Comparison of ENCODE assay signal across 25 mouse cellular contexts in the genomic region with DNA sequence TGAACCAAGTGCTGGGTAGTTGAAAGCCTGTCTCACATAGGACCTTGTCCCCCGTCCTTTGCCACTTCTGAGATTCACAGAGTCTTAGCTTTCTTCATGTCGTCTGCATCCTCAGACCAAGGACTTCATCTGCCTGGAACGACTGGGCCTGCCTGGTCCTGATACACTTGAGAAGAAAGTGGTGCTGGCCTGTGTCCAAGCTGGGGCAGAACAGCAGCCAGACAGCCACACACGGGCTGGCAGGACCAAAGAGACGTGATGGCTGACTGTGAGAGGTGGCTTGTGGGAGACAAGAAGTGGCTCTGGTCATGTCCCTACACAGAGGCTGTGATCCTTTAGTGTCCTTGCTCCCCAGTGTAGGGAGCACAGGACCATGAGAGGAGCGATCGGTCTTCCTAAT. TPM values are rescaled to one million over a fixed set of nuclear protein-coding genes. Genes with fewer than 3 reads are reported as not detected.
"Had no signal": no experiment of that assay in that cellular context is flagged by ENCODE, and none has a peak within 500 bp of the region (broad histone marks: within the 10 kb centered on the region; RNA-seq: fewer than 3 reads in every experiment).

No protein-coding gene starts in this region.

- H3K36me3 ChIP-seq: liver, embryonic 13.5 days; midbrain, embryonic 15.5 days; neural tube, embryonic 12.5 days; neural tube, embryonic 15.5 days had no signal

- H3K4me3 ChIP-seq: left cerebral cortex, adult 2 months; liver, embryonic 13.5 days; midbrain, embryonic 15.5 days; neural tube, embryonic 12.5 days; neural tube, embryonic 15.5 days had no signal

- H3K9ac ChIP-seq: liver, embryonic 13.5 days; midbrain, embryonic 15.5 days; neural tube, embryonic 12.5 days; neural tube, embryonic 15.5 days had no signal

- H3K9me3 ChIP-seq: liver, embryonic 13.5 days; midbrain, embryonic 15.5 days; neural tube, embryonic 12.5 days; neural tube, embryonic 15.5 days had no signal

- H3K27me3 ChIP-seq: liver, embryonic 13.5 days; midbrain, embryonic 15.5 days; neural tube, embryonic 12.5 days; neural tube, embryonic 15.5 days had no signal

- ATAC-seq: midbrain, embryonic 15.5 days had no signal

- H3K4me2 ChIP-seq: liver, embryonic 13.5 days; midbrain, embryonic 11.5 days; midbrain, embryonic 15.5 days; neural tube, embryonic 12.5 days; neural tube, embryonic 15.5 days had no signal

- H3K4me1 ChIP-seq: liver, embryonic 13.5 days; midbrain, embryonic 15.5 days; neural tube, embryonic 12.5 days had no signal

- DNase-seq: kidney, postnatal 25 days; layer of hippocampus, postnatal 36 days; liver, embryonic 13.5 days; lung, adult 2 months; lung, postnatal 14 days; lung, postnatal 4 days; right cerebral cortex, adult 18-20 months; right cerebral cortex, postnatal 14 days; right cerebral cortex, postnatal 4 days; thymus, adult 18-20 months; thymus, postnatal 14 days; thymus, postnatal 4 days had no signal

- H3K27ac ChIP-seq: kidney, postnatal 0 days; left cerebral cortex, adult 2 months; liver, embryonic 13.5 days; midbrain, embryonic 15.5 days; neural tube, embryonic 12.5 days; neural tube, embryonic 15.5 days had no signal

RNA-seq across cellular contexts. Expression of gene Ccdc190, which starts 17.7 kb away (rescaled TPM):
- total RNA-seq: liver, adult 2 months; megakaryocyte progenitor cell, adult 5-6 weeks; megakaryocyte-erythroid progenitor cell, adult 5-6 weeks had no signal
- polyA plus RNA-seq: kidney, embryonic 14.5 days; limb, embryonic 11.5 days; liver, adult 2 months; liver, embryonic 13.5 days; liver, embryonic 16.5 days; stomach, embryonic 14.5 days had no signal
